Mouse (Mus musculus): ENCODE measurements around the gene C1qtnf2.

Gene C1qtnf2

GRCm38 (mm10) chr11:43531619-43532018, 57.5 kb downstream of the C1qtnf2 start:
- no peak for DNase-seq (ENCODE audit: low read depth, low spot score)

- DNase-seq (ENCODE audit: low read depth, low spot score) = no peak
Measured at GRCm38 (mm10) chr11:43537074-43537473, 63.0 kb downstream of the C1qtnf2 start.

- DNase-seq (ENCODE audit: low read depth, low spot score) = peak; percentile 59
Measured at GRCm38 (mm10) chr11:43539863-43540262, 65.8 kb downstream of the C1qtnf2 start.
